Mouse (Mus musculus): ENCODE data around the gene A730009L09Rik.

GRCm38 (mm10) chr16:84553981-84554380, 39.1 kb downstream of the A730009L09Rik start:
- TF ChIP-seq GATA1 (IDR thresholded peaks at IDR 0.05; ENCODE audit: low read length), result no peak
- no peak for TF ChIP-seq TAL1 (IDR thresholded peaks at IDR 0.05; ENCODE audit: low read length)

All from erythroblast, embryonic 14.5 days (primary cell).